Mouse (Mus musculus): ENCODE measurements around the gene Dph3. TPM values are rescaled to one million over a fixed set of nuclear protein-coding genes. Genes with fewer than 3 reads are reported as not detected.

Gene Dph3
- total RNA-seq (2023), result 90.2 and 97.3 TPM in 2 replicates

GRCm38 (mm10) chr14:32085486-32086201 is at the start of gene Dph3:
Gene Dph3 (minus strand): TSS chr14:32085729.

GRCm38 (mm10) chr14:32084761-32085485 is 606 bp downstream of the Dph3 start, which contains the start of gene Oxnad1:
Gene Oxnad1 (plus strand): TSS chr14:32085374.

Other genes starting within 250 kb of the Dph3 start
- not detected in 2 replicates for gene Galnt15, start 56.7 kb downstream of the Dph3 start, total RNA-seq (2023)
- gene Oxnad1, start 355 bp downstream of the Dph3 start, total RNA-seq (2023), result 4.5 and 5.1 TPM in 2 replicates
- not detected in 2 replicates for gene Msmb, start 56.3 kb upstream of the Dph3 start, total RNA-seq (2023)
- 175 and 188 TPM in 2 replicates for gene Ncoa4, start 74.1 kb upstream of the Dph3 start, total RNA-seq (2023)
- 45.6 and 51.2 TPM in 2 replicates for gene Timm23, start 116.2 kb upstream of the Dph3 start, total RNA-seq (2023)
- gene Parg, start 116.2 kb upstream of the Dph3 start, total RNA-seq (2023), result 35.6 and 38.7 TPM in 2 replicates
- not detected in 2 replicates for gene Ogdhl, start 236.3 kb upstream of the Dph3 start, total RNA-seq (2023)